Mouse (Mus musculus) CH12.LX (cell line): ENCODE results near the gene Cabin1. TPM values are rescaled to one million over a fixed set of nuclear protein-coding genes. Genes with fewer than 3 reads are reported as not detected.

Experiments used
- DNase-seq: peaks from one replicate; pipeline ENCODE4 v3.0.0-alpha.2; 2013; ENCODE audit errors: extremely low read depth
- H3K27ac ChIP-seq: 2 replicates; pipeline ENCODE4 v1.5.1; 2012; ENCODE audit warnings: low read depth, mild to moderate bottlenecking, control low read depth, moderate library complexity; ENCODE audit not compliant: insufficient read depth
- H3K27me3 ChIP-seq: replicated peaks from 2 replicates; pipeline ENCODE3; 2012; ENCODE audit warnings: inconsistent platforms
- H3K36me3 ChIP-seq, 2 experiments: replicated peaks in 1 of 2; 2 replicates each; pipeline versions ENCODE3 to v1.6.1; 2012; ENCODE audit warnings: inconsistent platforms in 1 of 2, low read length in 1 of 2, mild to moderate bottlenecking in 1 of 2, mixed read lengths in 1 of 2, moderate library complexity in 1 of 2; ENCODE audit not compliant: control insufficient read depth in 1 of 2, insufficient read depth in 1 of 2
- H3K4me1 ChIP-seq, 2 experiments: 2 replicates each; pipeline ENCODE4 v1.6.1; 2012; ENCODE audit warnings: inconsistent platforms in 1 of 2, moderate library complexity in 1 of 2; ENCODE audit not compliant: insufficient read depth in 2 of 2, control insufficient read depth in 1 of 2
- H3K4me2 ChIP-seq: 2 replicates; pipeline ENCODE4 v1.6.1; 2012; ENCODE audit warnings: low read depth, mild to moderate bottlenecking, control low read depth; ENCODE audit not compliant: poor library complexity, insufficient read depth, severe bottlenecking
- H3K4me3 ChIP-seq, 3 experiments: fragments of 150-350 bp in 1 of 3; sonication (generic) in 1 of 3; replicated peaks in 1 of 3; 2 replicates each; pipeline versions ENCODE3 to v1.5.1; 2011 to 2012; ENCODE audit warnings: low read depth in 2 of 3, low read length in 2 of 3, mild to moderate bottlenecking in 2 of 3, moderate library complexity in 2 of 3, control low read depth in 1 of 3, improper control_type of control experiment in 1 of 3, inconsistent platforms in 1 of 3, mixed read lengths in 1 of 3; ENCODE audit not compliant: poor library complexity in 1 of 3
- H3K79me2 ChIP-seq: replicated peaks from 2 replicates; pipeline ENCODE4 v1.6.1; 2012; ENCODE audit warnings: mild to moderate bottlenecking, moderate library complexity; ENCODE audit not compliant: control insufficient read depth, poor library complexity, insufficient read depth, severe bottlenecking; ENCODE audit errors: extremely low read depth
- H3K9ac ChIP-seq: 2 replicates; pipeline ENCODE4 v1.6.1; 2012; ENCODE audit warnings: low read depth, mild to moderate bottlenecking, control low read depth, moderate library complexity; ENCODE audit not compliant: insufficient read depth
- H3K9me3 ChIP-seq: replicated peaks from 2 replicates; pipeline ENCODE3; 2012; ENCODE audit warnings: low read length, inconsistent platforms, mixed read lengths
- BHLHE40 ChIP-seq: IDR thresholded peaks from 2 replicates; pipeline ENCODE4 v1.6.1; 2011; ENCODE audit warnings: mild to moderate bottlenecking, low read depth, low read length, improper control_type of control experiment
- CHD1 ChIP-seq: IDR thresholded peaks from 2 replicates; pipeline ENCODE4 v1.6.1; 2012; ENCODE audit warnings: low read depth, low read length, improper control_type of control experiment, inconsistent platforms
- CHD2 ChIP-seq: IDR thresholded peaks from 2 replicates; pipeline ENCODE4 v1.6.1; 2011; ENCODE audit warnings: low read length, improper control_type of control experiment
- ELF1 ChIP-seq: IDR thresholded peaks from 2 replicates; pipeline ENCODE4 v1.6.1; 2014; ENCODE audit warnings: low read depth, mild to moderate bottlenecking, inconsistent platforms, low read length, improper control_type of control experiment
- EP300 ChIP-seq: IDR thresholded peaks from 2 replicates; pipeline ENCODE4 v1.6.1; 2011; ENCODE audit warnings: low read length, improper control_type of control experiment
- ETS1 ChIP-seq: conservative IDR thresholded peaks from 2 replicates; pipeline ENCODE4 v1.6.1; 2012; ENCODE audit warnings: low read depth, mild to moderate bottlenecking, inconsistent platforms, low read length, improper control_type of control experiment, moderate library complexity
- GABPA ChIP-seq: IDR thresholded peaks from 2 replicates; pipeline ENCODE4 v1.6.1; 2012; ENCODE audit warnings: low read depth, low read length, improper control_type of control experiment, inconsistent platforms; ENCODE audit not compliant: insufficient replicate concordance
- HCFC1 ChIP-seq: IDR thresholded peaks from 2 replicates; pipeline ENCODE4 v1.6.1; 2012; ENCODE audit warnings: low read depth, mild to moderate bottlenecking, inconsistent platforms, low read length, improper control_type of control experiment
- IRF4 ChIP-seq: IDR thresholded peaks from 2 replicates; pipeline ENCODE4 v1.6.1; 2014; ENCODE audit warnings: low read depth, mild to moderate bottlenecking, inconsistent platforms, low read length, improper control_type of control experiment
- KAT2A ChIP-seq: IDR thresholded peaks from 2 replicates; pipeline ENCODE4 v1.6.1; 2012; ENCODE audit warnings: low read length, improper control_type of control experiment, inconsistent platforms; ENCODE audit not compliant: insufficient replicate concordance
- MAX ChIP-seq: IDR thresholded peaks from 2 replicates; pipeline ENCODE4 v1.6.1; 2011; ENCODE audit warnings: low read length, improper control_type of control experiment
- MEF2A ChIP-seq: IDR thresholded peaks from 2 replicates; pipeline ENCODE4 v1.6.1; 2014; ENCODE audit warnings: low read depth, mild to moderate bottlenecking, inconsistent platforms, low read length, improper control_type of control experiment, borderline replicate concordance
- MXI1 ChIP-seq: IDR thresholded peaks from 2 replicates; pipeline ENCODE4 v1.6.1; 2011; ENCODE audit warnings: mild to moderate bottlenecking, low read depth, low read length, improper control_type of control experiment
- NELFE ChIP-seq: IDR thresholded peaks from 2 replicates; pipeline ENCODE4 v1.6.1; 2011; ENCODE audit warnings: low read depth, low read length, improper control_type of control experiment
- NRF1 ChIP-seq: IDR thresholded peaks from 2 replicates; pipeline ENCODE4 v1.6.1; 2014; ENCODE audit warnings: low read depth, mild to moderate bottlenecking, inconsistent platforms, low read length, improper control_type of control experiment, moderate library complexity
- PAX5 ChIP-seq: IDR thresholded peaks from 2 replicates; pipeline ENCODE4 v1.6.1; 2012; ENCODE audit warnings: low read length, inconsistent platforms, mixed read lengths
- POLR2A ChIP-seq: IDR thresholded peaks from 2 replicates; pipeline ENCODE4 v1.6.1; 2011; ENCODE audit warnings: low read depth, mild to moderate bottlenecking, improper control_type of control experiment, low read length
- POLR2AphosphoS2 ChIP-seq: IDR thresholded peaks from 2 replicates; pipeline ENCODE4 v1.6.1; 2011; ENCODE audit warnings: low read depth, low read length, improper control_type of control experiment
- RAD21 ChIP-seq: IDR thresholded peaks from 2 replicates; pipeline ENCODE4 v1.6.1; 2011; ENCODE audit warnings: low read depth, mild to moderate bottlenecking, low read length, improper control_type of control experiment, moderate library complexity
- RCOR1 ChIP-seq: conservative IDR thresholded peaks from 2 replicates; pipeline ENCODE4 v1.6.1; 2012; ENCODE audit warnings: low read depth, mild to moderate bottlenecking, inconsistent platforms, low read length, improper control_type of control experiment
- SIN3A ChIP-seq: IDR thresholded peaks from 2 replicates; pipeline ENCODE4 v1.6.1; 2012; ENCODE audit warnings: low read length, improper control_type of control experiment, inconsistent platforms
- SMC3 ChIP-seq: IDR thresholded peaks from 2 replicates; pipeline ENCODE4 v1.6.1; 2011; ENCODE audit warnings: low read depth, low read length, improper control_type of control experiment
- TBP ChIP-seq: conservative IDR thresholded peaks from 2 replicates; pipeline ENCODE4 v1.6.1; 2011; ENCODE audit warnings: low read depth, low read length, improper control_type of control experiment
- TCF12 ChIP-seq: IDR thresholded peaks from 2 replicates; pipeline ENCODE4 v1.6.1; 2014; ENCODE audit warnings: low read depth, mild to moderate bottlenecking, inconsistent platforms, low read length, improper control_type of control experiment
- ZMIZ1 ChIP-seq: IDR thresholded peaks from 2 replicates; pipeline ENCODE4 v1.6.1; 2012; ENCODE audit warnings: low read depth, mild to moderate bottlenecking, inconsistent platforms, low read length, improper control_type of control experiment
- ZNF384 ChIP-seq: IDR thresholded peaks from 2 replicates; pipeline ENCODE4 v1.6.1; 2012; ENCODE audit warnings: low read depth, low read length, improper control_type of control experiment, inconsistent platforms
- dilution Hi-C: fragments of 300-500 bp; cut with MboI; formaldehyde crosslinking; loops from 2 replicates; pipeline ENCODE4 v1.14.3; 2020; ENCODE audit warnings: low sequenced_read_pairs; ENCODE audit not compliant: extremely low pct_unique_long_range_greater_than_20kb, extremely low pct_ligation_motif_present
- in situ Hi-C: fragments of 300-500 bp; cut with MboI; formaldehyde crosslinking; loops from 3 replicates; pipeline ENCODE4 v1.14.3; 2019; ENCODE audit warnings: low sequenced_read_pairs, low pct_ligation_motif_present, low pct_unique_long_range_greater_than_20kb, mixed read lengths
- polyA plus RNA-seq: library from polyadenylated mRNA; unstranded; fragments of >175 nt; gene quantifications from 2 replicates; pipeline ENCODE4 v1.2.1, GENCODE M21; 2012; ENCODE audit warnings: low read depth; ENCODE audit not compliant: insufficient read length
- total RNA-seq, 2 experiments: library from RNA; depleted of rRNA; stranded (reverse); fragments of 300-350 nt in 1 of 2; fragments of >200 nt in 1 of 2; gene quantifications; 2 replicates each; pipeline ENCODE4 v1.2.3; 2012 to 2014

Gene Cabin1
- total RNA-seq (2012; rRNA removed) (29.0 and 35.8 TPM in 2 replicates), total RNA-seq (2014; rRNA removed) (11.8 and 12.0 TPM in 2 replicates), polyA plus RNA-seq (38.9 and 46.0 TPM in 2 replicates)

DNA sequence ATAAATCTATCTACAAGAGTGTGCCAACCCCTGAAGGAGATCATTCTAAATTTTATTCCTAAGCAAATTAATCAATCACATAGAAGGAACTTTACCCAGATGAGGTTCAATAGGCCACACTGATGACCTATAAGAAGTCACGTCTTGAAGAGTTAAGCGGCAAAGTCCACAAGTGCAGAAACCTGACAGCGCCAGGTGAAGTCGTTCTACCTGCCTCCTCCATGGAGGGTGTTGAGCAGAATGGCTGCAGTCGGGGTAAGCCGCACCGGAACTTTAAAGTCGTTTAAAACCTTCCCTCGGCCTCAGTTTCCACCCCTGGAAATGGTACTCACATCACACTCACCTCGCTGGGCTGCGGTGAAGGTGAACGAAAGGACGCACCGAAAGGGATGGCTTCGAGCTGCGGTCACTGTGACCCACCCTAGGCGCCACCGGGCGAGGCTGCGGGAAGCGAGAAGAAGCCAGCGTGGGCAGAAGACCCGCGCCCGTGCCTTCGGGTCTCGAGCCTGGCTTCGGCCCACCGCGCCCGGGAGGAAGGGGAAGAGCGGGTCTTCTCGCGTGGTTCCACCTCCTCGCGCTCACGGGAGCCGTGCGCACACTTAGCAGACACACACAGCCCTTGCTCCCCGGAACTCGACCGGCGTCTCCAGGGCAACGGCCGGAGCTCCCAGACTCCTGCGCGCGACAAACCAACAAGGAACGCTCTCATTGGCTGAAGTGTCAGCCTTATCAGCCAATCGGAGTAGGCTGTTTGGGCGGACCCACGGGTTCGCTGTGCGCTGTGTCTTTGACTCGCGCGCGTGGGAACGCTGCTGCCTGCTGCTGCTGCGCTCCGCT, at the start of gene Cabin1:
Cabin1 (minus strand) TSS at position 660 of the 837 bp plus-strand sequence.
- no peak for TF ChIP-seq ETS1
- TF ChIP-seq CHD2 = peak; percentile 96
- TF ChIP-seq NELFE = peak; percentile 91
- 0 out of 2 replicates have a peak, but pooled peaks have one; percentile 61 for TF ChIP-seq MAX
- peak; percentile 36 for TF ChIP-seq ZMIZ1
- TF ChIP-seq GABPA = no peak
- no peak for TF ChIP-seq CHD1
- TF ChIP-seq POLR2A = peak; percentile 91
- TF ChIP-seq KAT2A = peak; percentile 81; the same call in 1 of the 2 replicates
- no peak for TF ChIP-seq SMC3
- peak; percentile 69 for TF ChIP-seq TCF12
- TF ChIP-seq BHLHE40 = peak; percentile 82
- TF ChIP-seq NRF1 = peak; percentile 77
- TF ChIP-seq IRF4 = peak; percentile 34; the same call in 1 of the 2 replicates
- TF ChIP-seq HCFC1 = peak; percentile 87
- TF ChIP-seq PAX5 = no peak
- TF ChIP-seq ZNF384 = no peak
- no peak for TF ChIP-seq EP300
- no peak for TF ChIP-seq RCOR1
- no peak for TF ChIP-seq MEF2A
- peak; percentile 75; the same call in 1 of the 2 replicates for TF ChIP-seq POLR2AphosphoS2
- TF ChIP-seq TBP = no peak; the same call in 1 of the 2 replicates
- TF ChIP-seq MXI1 = peak; percentile 98
- TF ChIP-seq ELF1 = peak; percentile 87
- peak; percentile 84 for TF ChIP-seq SIN3A
- TF ChIP-seq RAD21 = no peak
- in situ Hi-C loops = no loop called here
- peak within 1 kb of the TSS; percentile 89 for H3K9ac ChIP-seq
- dilution Hi-C loops = no loop called here
- H3K9me3 ChIP-seq = peaks cover 8% of the 10 kb centered on the region
- peaks cover 9 to 31% of the 10 kb centered on the region in 2 experiments for H3K36me3 ChIP-seq
- peak within 1 kb of the TSS; percentile 54 for H3K27ac ChIP-seq
- DNase-seq = peak; percentile 99
- peaks cover 42% of the 10 kb centered on the region for H3K79me2 ChIP-seq
- no peaks in the 10 kb centered on the region for H3K27me3 ChIP-seq
- H3K4me3 ChIP-seq = peak within 1 kb of the TSS; percentile 73 to 97 (median 93)
- H3K4me1 ChIP-seq = peaks cover 8 to 17% of the 10 kb centered on the region in 2 experiments
- H3K4me2 ChIP-seq = peak within 1 kb of the TSS; percentile 84
